8 mouse cellular contexts compared by ENCODE assay signal in genomic region chr19:41830106-41831031, GRCm38 (mm10). TPM values are rescaled to one million over a fixed set of nuclear protein-coding genes. Genes with fewer than 3 reads are reported as not detected.
A peak's percentile ranks its signal among the peaks of the same experiment; 100 is the strongest.
DNase-seq lines count a peak whose midpoint lies in the region; ATAC-seq and TF ChIP-seq lines count a peak whose summit lies in the region.

No protein-coding gene starts in this region.

- H3K27ac ChIP-seq in embryonic fibroblast, embryonic 13.5 days (ENCODE audit: insufficient read depth, low read length): no peak overlapping the region
- peak overlapping the region; percentile 15 to 88; a peak in 3 of 4 replicates for H3K27ac ChIP-seq in heart, embryonic 14.5 days (replicated peaks in 1 of 2; ENCODE audit: control insufficient read depth in 1 of 2, insufficient read depth in 1 of 2, low read depth in 2 of 2, low read length in 2 of 2)
- peak overlapping the region; percentile 96 for H3K27ac ChIP-seq in liver, embryonic 16.5 days (ENCODE audit: low read length)
- H3K27ac ChIP-seq in neural tube, embryonic 11.5 days (ENCODE audit: low read depth, low read length): peak overlapping the region; percentile 76
- H3K27ac ChIP-seq in thymus, adult 2 months (ENCODE audit: control insufficient read depth, insufficient read depth, low read length): peak overlapping the region; percentile 41

- H3K9me3 ChIP-seq in heart, embryonic 14.5 days (ENCODE audit: control insufficient read depth, low read length): no peaks in the 10 kb centered on the region
- H3K9me3 ChIP-seq in liver, embryonic 16.5 days (replicated peaks; ENCODE audit: control insufficient read depth, low read length): no peaks in the 10 kb centered on the region
- H3K9me3 ChIP-seq in neural tube, embryonic 11.5 days (ENCODE audit: control insufficient read depth, low read length): no peaks in the 10 kb centered on the region

- peak; percentile 83 for DNase-seq in CD4-positive, CD25-positive, alpha-beta regulatory T cell, adult 2 months (ENCODE audit: low read depth, low spot score)
- peak; percentile 70 for DNase-seq in adrenal gland, adult 2 months
- DNase-seq in kidney, postnatal 10 days: peak; percentile 86
- peak; percentile 66 for DNase-seq in neural tube, embryonic 11.5 days (ENCODE audit: low spot score)
- peak; percentile 86 for DNase-seq in thymus, adult 2 months

- no peaks in the 10 kb centered on the region for H3K36me3 ChIP-seq in heart, embryonic 14.5 days (ENCODE audit: control insufficient read depth, insufficient read depth, low read length)
- no peaks in the 10 kb centered on the region for H3K36me3 ChIP-seq in liver, embryonic 16.5 days (ENCODE audit: control insufficient read depth, insufficient read depth)
- H3K36me3 ChIP-seq in neural tube, embryonic 11.5 days (ENCODE audit: control insufficient read depth, insufficient read depth, low read length): no peaks in the 10 kb centered on the region
- H3K36me3 ChIP-seq in thymus, adult 2 months (ENCODE audit: control insufficient read depth, insufficient read depth, low read length): no peaks in the 10 kb centered on the region

- H3K4me3 ChIP-seq in embryonic fibroblast, embryonic 13.5 days (ENCODE audit: insufficient read depth, low read length): peak overlapping the region; percentile 40
- peak overlapping the region; percentile 73 to 74 for H3K4me3 ChIP-seq in heart, embryonic 14.5 days (ENCODE audit: control insufficient read depth in 1 of 2, insufficient read depth in 1 of 2, low read depth in 1 of 2, low read length in 2 of 2)
- peak overlapping the region; percentile 87 for H3K4me3 ChIP-seq in liver, embryonic 16.5 days (ENCODE audit: low read depth, low read length)
- peak overlapping the region; percentile 71 for H3K4me3 ChIP-seq in neural tube, embryonic 11.5 days (ENCODE audit: low read depth, low read length)
- H3K4me3 ChIP-seq in thymus, adult 2 months (ENCODE audit: control insufficient read depth, insufficient read depth, low read length): peak overlapping the region; percentile 79

- H3K27me3 ChIP-seq in heart, embryonic 14.5 days (ENCODE audit: control insufficient read depth, insufficient read depth, low read length): peaks cover 12% of the 10 kb centered on the region; the same call in 1 of the 2 replicates
- no peaks in the 10 kb centered on the region for H3K27me3 ChIP-seq in liver, embryonic 16.5 days (ENCODE audit: control insufficient read depth, insufficient read depth, low read depth, low read length)
- peaks cover 8% of the 10 kb centered on the region; the same call in 1 of the 2 replicates for H3K27me3 ChIP-seq in neural tube, embryonic 11.5 days (ENCODE audit: control insufficient read depth, insufficient read depth, low read length)
- no peaks in the 10 kb centered on the region for H3K27me3 ChIP-seq in thymus, adult 2 months (ENCODE audit: control insufficient read depth, insufficient read depth, low read length)

- H3K4me1 ChIP-seq in embryonic fibroblast, embryonic 13.5 days (ENCODE audit: control insufficient read depth, insufficient read depth, low read length): no peaks in the 10 kb centered on the region
- H3K4me1 ChIP-seq in heart, embryonic 14.5 days (ENCODE audit: control insufficient read depth in 2 of 2, insufficient read depth in 2 of 2, low read length in 2 of 2): peaks cover 8 to 15% of the 10 kb centered on the region in 2 experiments
- peaks cover 40% of the 10 kb centered on the region for H3K4me1 ChIP-seq in liver, embryonic 16.5 days (ENCODE audit: control insufficient read depth, low read depth, low read length)
- H3K4me1 ChIP-seq in neural tube, embryonic 11.5 days (ENCODE audit: control insufficient read depth, insufficient read depth, low read length): peaks cover 10% of the 10 kb centered on the region; the same call in 1 of the 2 replicates
- H3K4me1 ChIP-seq in thymus, adult 2 months (replicated peaks; ENCODE audit: control insufficient read depth, insufficient read depth, low read length): peaks cover 20% of the 10 kb centered on the region

- ATAC-seq in heart, embryonic 14.5 days (ENCODE audit: insufficient number of reproducible peaks, insufficient read depth, low FRiP score, low read depth): peak; percentile 56
- peak; percentile 53 for ATAC-seq in liver, embryonic 16.5 days (ENCODE audit: low read depth)
- ATAC-seq in neural tube, embryonic 11.5 days (ENCODE audit: insufficient read depth, low FRiP score, low TSS enrichment): peak; percentile 69

- under 1% methylated on average over 101 of the region's 112 CpGs for WGBS in heart, embryonic 14.5 days
- under 1% methylated on average over 104 of the region's 112 CpGs for WGBS in liver, embryonic 16.5 days (ENCODE audit: insufficient replicate concordance)
- under 1% methylated on average over 102 of the region's 112 CpGs for WGBS in neural tube, embryonic 11.5 days
- 1% methylated on average over 111 of the region's 112 CpGs for WGBS in thymus, adult 2 months

- H3K9ac ChIP-seq in heart, embryonic 14.5 days (ENCODE audit: low read length): peak overlapping the region; percentile 77
- H3K9ac ChIP-seq in liver, embryonic 16.5 days (ENCODE audit: low read depth, low read length): peak overlapping the region; percentile 80
- H3K9ac ChIP-seq in neural tube, embryonic 11.5 days (ENCODE audit: low read length): peak overlapping the region; percentile 74

- H3K4me2 ChIP-seq in heart, embryonic 14.5 days (ENCODE audit: low read length): peak overlapping the region; percentile 97
- peak overlapping the region; percentile 88 for H3K4me2 ChIP-seq in liver, embryonic 16.5 days (ENCODE audit: low read depth, low read length)
- peak overlapping the region; percentile 97 for H3K4me2 ChIP-seq in neural tube, embryonic 11.5 days (ENCODE audit: low read depth)

- no peak for TF ChIP-seq POLR2A in embryonic fibroblast, embryonic 13.5 days (IDR thresholded peaks at IDR 0.05; ENCODE audit: low read depth, low read length)
- TF ChIP-seq POLR2A in thymus, adult 2 months (IDR thresholded peaks at IDR 0.05; ENCODE audit: control insufficient read depth, extremely low read depth, insufficient read depth, low read length, poor library complexity): no peak

- TF ChIP-seq CTCF in embryonic fibroblast, embryonic 13.5 days (IDR thresholded peaks at IDR 0.05; ENCODE audit: borderline replicate concordance, insufficient read depth, low read length): no peak
- TF ChIP-seq CTCF in thymus, adult 2 months (IDR thresholded peaks at IDR 0.05; ENCODE audit: borderline replicate concordance, control insufficient read depth, extremely low read depth, insufficient read depth, low read length, poor library complexity): no peak

RNA-seq across cellular contexts. Expression of gene Frat1, which starts 0.6 kb away (rescaled TPM):
- total RNA-seq in adrenal gland, adult 2 months (2021): 10 to 100 TPM in 1 of 2 experiments, 1 to 10 TPM in 1; 3.8 to 10.8 TPM
- 9.7 and 14.7 TPM in 2 replicates for polyA plus RNA-seq in adrenal gland, adult 2 months (2012; rRNA removed)
- polyA plus RNA-seq in embryonic fibroblast, embryonic 13.5 days (2011; ENCODE audit: insufficient read length, low read depth, missing spikeins): 0.26 TPM in 1 of 2 replicates, not detected in the other
- 2.4 and 2.6 TPM in 2 replicates for polyA plus RNA-seq in heart, embryonic 14.5 days (2014; fragmentation: Nextera tagmentation; extraction: Ambion mirVana)
- polyA plus RNA-seq in liver, embryonic 16.5 days (2015; fragmentation: Nextera tagmentation; extraction: Ambion mirVana): 8.3 and 8.5 TPM in 2 replicates
- 8.6 and 8.9 TPM in 2 replicates for polyA plus RNA-seq in neural tube, embryonic 11.5 days (2014; fragmentation: Nextera tagmentation; extraction: Ambion mirVana)
- 15.4 and 26.4 TPM in 2 replicates for polyA plus RNA-seq in thymus, adult 2 months (2012; rRNA removed)

RNA-seq across cellular contexts. Expression of gene Frat2, which starts 17.6 kb away (rescaled TPM):
- total RNA-seq in adrenal gland, adult 2 months (2021): 1 to 10 TPM; 1.2 to 2.6 TPM
- polyA plus RNA-seq in adrenal gland, adult 2 months (2012; rRNA removed): 5.5 and 6.7 TPM in 2 replicates
- 0.56 TPM in 1 of 2 replicates, not detected in the other for polyA plus RNA-seq in embryonic fibroblast, embryonic 13.5 days (2011; ENCODE audit: insufficient read length, low read depth, missing spikeins)
- 1.2 and 2.0 TPM in 2 replicates for polyA plus RNA-seq in heart, embryonic 14.5 days (2014; fragmentation: Nextera tagmentation; extraction: Ambion mirVana)
- polyA plus RNA-seq in liver, embryonic 16.5 days (2015; fragmentation: Nextera tagmentation; extraction: Ambion mirVana): 2.5 and 2.7 TPM in 2 replicates
- polyA plus RNA-seq in neural tube, embryonic 11.5 days (2014; fragmentation: Nextera tagmentation; extraction: Ambion mirVana): 6.5 and 8.7 TPM in 2 replicates
- polyA plus RNA-seq in thymus, adult 2 months (2012; rRNA removed): 27.4 and 44.5 TPM in 2 replicates

RNA-seq across cellular contexts. Expression of gene Arhgap19, which starts 28.5 kb away (rescaled TPM):
- 1 to 10 TPM; 3.5 to 5.2 TPM for total RNA-seq in adrenal gland, adult 2 months (2021)
- polyA plus RNA-seq in adrenal gland, adult 2 months (2012; rRNA removed): 0.83 TPM in 2 replicates
- polyA plus RNA-seq in embryonic fibroblast, embryonic 13.5 days (2011; ENCODE audit: insufficient read length, low read depth, missing spikeins): 7.0 and 10.4 TPM in 2 replicates
- 13.9 and 14.2 TPM in 2 replicates for polyA plus RNA-seq in heart, embryonic 14.5 days (2014; fragmentation: Nextera tagmentation; extraction: Ambion mirVana)
- polyA plus RNA-seq in liver, embryonic 16.5 days (2015; fragmentation: Nextera tagmentation; extraction: Ambion mirVana): 25.6 and 27.5 TPM in 2 replicates
- 37.0 and 37.3 TPM in 2 replicates for polyA plus RNA-seq in neural tube, embryonic 11.5 days (2014; fragmentation: Nextera tagmentation; extraction: Ambion mirVana)
- 18.8 and 23.0 TPM in 2 replicates for polyA plus RNA-seq in thymus, adult 2 months (2012; rRNA removed)
